Mouse (Mus musculus): ENCODE data around the gene Tchp. TPM values are rescaled to one million over a fixed set of nuclear protein-coding genes. Genes with fewer than 3 reads are reported as not detected.

Tchp gene
- 13.1 and 14.8 TPM in 2 replicates for polyA plus RNA-seq (2014; fragmentation: Nextera tagmentation; extraction: Ambion mirVana)

DNA sequence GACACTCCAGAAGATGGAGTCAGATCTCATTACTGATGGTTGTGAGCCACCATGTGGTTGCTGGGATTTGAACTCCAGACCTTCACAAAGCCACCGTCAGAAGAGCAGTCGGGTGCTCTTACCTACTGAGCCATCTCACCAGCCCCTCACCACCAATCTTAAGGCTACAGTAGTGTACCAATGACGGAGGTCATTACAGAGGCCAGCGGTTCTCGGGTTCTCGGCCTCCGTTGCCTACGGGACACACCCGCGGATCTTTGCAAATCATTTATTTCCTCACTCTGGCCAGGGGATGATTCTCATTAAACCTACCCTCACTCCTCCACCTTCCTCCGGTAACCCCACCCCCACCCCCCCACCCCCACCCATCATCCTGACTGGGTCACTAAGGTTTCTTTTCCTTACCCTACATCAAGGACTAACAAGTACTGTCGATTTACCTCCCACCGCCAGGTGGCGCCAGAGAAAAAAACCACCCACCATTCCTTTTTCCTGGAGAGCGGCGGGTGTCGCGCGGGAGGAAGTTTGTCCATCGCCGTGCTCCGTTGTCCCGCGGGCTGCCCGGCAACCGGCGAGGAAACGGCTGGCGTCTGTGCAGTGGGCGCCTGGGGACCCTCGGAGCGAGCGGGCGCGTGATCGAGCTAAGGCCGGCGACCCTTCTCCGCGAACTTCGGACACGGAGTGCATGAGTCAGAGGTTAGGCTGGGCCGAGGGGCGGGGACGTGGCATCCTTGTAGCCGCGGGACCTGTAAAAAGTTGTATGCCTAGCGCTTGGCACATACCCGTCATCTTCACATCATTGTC, at the start of gene Tchp:
TSS of gene Tchp (plus strand) at position 496 of the 804 bp plus-strand sequence.
- Histone ChIP-seq H3K4me3 (ENCODE audit: low read depth, low read length) (peak within 1 kb of the TSS; percentile 79), H3K36me3 (ENCODE audit: insufficient read depth) (peaks cover 32% of the 10 kb centered on the region), H3K4me2 (peak within 1 kb of the TSS; percentile 89), H3K9me3 (ENCODE audit: low read depth, low read length) (no peaks in the 10 kb centered on the region), H3K27me3 (ENCODE audit: insufficient read depth, low read length) (no peaks in the 10 kb centered on the region), H3K27ac (ENCODE audit: low read depth) (no peak within 1 kb of the TSS), H3K9ac (peak within 1 kb of the TSS; percentile 67), H3K4me1 (ENCODE audit: insufficient read depth) (no peaks in the 10 kb centered on the region)
- TF ChIP-seq CTCF (IDR thresholded peaks at IDR 0.05; ENCODE audit: low read depth) = peak; percentile 86
- ATAC-seq (ENCODE audit: insufficient read depth) (peak; percentile 85), DNase-seq (peak; percentile 98)
- WGBS = 3% methylated on average over 49 of the region's 49 CpGs

DNA sequence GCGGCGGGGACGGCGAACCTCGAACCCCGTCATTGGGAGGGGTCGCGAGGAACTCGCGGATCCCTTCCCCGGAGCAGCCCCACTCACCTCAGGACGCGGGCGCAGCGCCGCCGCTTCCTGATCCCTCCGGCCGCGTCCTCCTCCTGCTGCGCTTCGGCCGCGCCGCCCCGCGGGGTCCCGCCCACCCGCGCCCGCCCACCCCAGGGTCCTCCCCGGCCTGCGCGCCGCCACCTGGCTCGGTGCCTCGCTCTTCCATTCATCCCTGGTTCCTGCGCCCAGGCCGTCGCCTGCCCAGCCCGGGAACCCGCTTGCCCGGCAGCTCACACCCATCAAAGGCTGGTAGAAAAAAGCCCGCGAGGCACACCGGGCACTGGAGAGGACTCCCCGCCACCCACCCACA, 49.3 kb upstream of the Tchp start, which contains the start of gene Trpv4:
TSS of gene Trpv4 (minus strand) at position 167 of the 400 bp plus-strand sequence.
- Histone ChIP-seq H3K36me3 (ENCODE audit: insufficient read depth) (no peaks in the 10 kb centered on the region), H3K9me3 (ENCODE audit: low read depth, low read length) (no peaks in the 10 kb centered on the region), H3K27me3 (ENCODE audit: insufficient read depth, low read length) (peaks cover 40% of the 10 kb centered on the region), H3K4me2 (peak within 1 kb of the TSS; percentile 97), H3K27ac (ENCODE audit: low read depth) (no peak within 1 kb of the TSS), H3K9ac (peak within 1 kb of the TSS; percentile 52; the same call in 1 of the 2 replicates), H3K4me1 (ENCODE audit: insufficient read depth) (no peaks in the 10 kb centered on the region), H3K4me3 (ENCODE audit: low read depth, low read length) (peak within 1 kb of the TSS; percentile 50)
- DNase-seq = peak; percentile 63
- WGBS = under 1% methylated on average over 30 of the region's 47 CpGs
- TF ChIP-seq CTCF (IDR thresholded peaks at IDR 0.05; ENCODE audit: low read depth) = no peak
- peak; percentile 71 for ATAC-seq (ENCODE audit: insufficient read depth)

DNA sequence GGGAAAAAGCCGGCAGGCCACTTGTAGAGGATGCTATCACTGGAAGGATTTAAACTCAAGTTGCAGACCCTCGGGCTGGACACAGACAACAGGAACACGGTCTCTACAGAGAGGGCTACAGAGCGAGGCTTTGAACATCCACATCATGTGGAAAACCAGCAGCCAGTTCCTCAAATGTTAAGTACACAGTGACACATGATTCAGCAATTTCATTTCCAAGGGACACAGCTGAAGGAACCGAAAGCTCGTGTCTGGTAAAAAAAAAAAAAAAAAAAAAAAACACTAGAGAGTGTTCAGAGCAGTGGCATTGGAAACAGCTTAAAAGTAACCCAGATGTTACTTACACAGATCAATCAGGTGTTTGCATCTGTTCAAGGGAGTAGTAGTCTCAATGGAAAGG, 46.5 kb upstream of the Tchp start:
- H3K9me3 ChIP-seq (ENCODE audit: low read depth, low read length) = no peaks in the 10 kb centered on the region
- DNase-seq (no peak), ATAC-seq (ENCODE audit: insufficient read depth) (no peak)
- no peak overlapping the region for H3K4me2 ChIP-seq
- H3K27ac ChIP-seq (ENCODE audit: low read depth) = no peak overlapping the region
- peaks cover 36% of the 10 kb centered on the region for H3K27me3 ChIP-seq (ENCODE audit: insufficient read depth, low read length)
- no peaks in the 10 kb centered on the region for H3K4me1 ChIP-seq (ENCODE audit: insufficient read depth)
- H3K4me3 ChIP-seq (ENCODE audit: low read depth, low read length) = no peak overlapping the region
- WGBS = 58% methylated on average over 6 of the region's 6 CpGs
- no peaks in the 10 kb centered on the region for H3K36me3 ChIP-seq (ENCODE audit: insufficient read depth)
- H3K9ac ChIP-seq = no peak overlapping the region
- TF ChIP-seq CTCF (IDR thresholded peaks at IDR 0.05; ENCODE audit: low read depth) = no peak

DNA sequence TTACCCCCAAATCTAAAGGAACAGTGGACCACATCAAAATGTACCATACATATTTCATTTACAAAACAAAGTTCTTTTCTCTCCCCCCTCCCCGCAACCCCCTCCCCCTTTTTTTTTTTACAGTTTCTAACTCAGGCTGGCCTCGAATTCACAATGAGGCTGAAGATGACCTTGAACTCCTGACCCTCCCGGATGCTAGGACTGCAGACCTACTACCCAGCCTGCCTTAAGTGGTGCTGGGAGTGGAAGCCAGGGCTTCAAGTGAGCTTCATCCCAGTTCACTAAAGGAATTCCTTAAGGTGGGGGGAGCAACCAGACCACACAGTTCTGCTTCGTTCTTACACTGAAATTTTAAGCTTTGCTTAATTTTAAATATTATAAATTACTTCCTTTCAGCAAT, 43.4 kb upstream of the Tchp start:
- H3K36me3 ChIP-seq (ENCODE audit: insufficient read depth) = no peaks in the 10 kb centered on the region
- H3K4me2 ChIP-seq = no peak overlapping the region
- no peak overlapping the region for H3K27ac ChIP-seq (ENCODE audit: low read depth)
- DNase-seq (no peak), ATAC-seq (ENCODE audit: insufficient read depth) (no peak)
- H3K9me3 ChIP-seq (ENCODE audit: low read depth, low read length) = no peaks in the 10 kb centered on the region
- H3K9ac ChIP-seq = no peak overlapping the region
- H3K4me3 ChIP-seq (ENCODE audit: low read depth, low read length) = no peak overlapping the region
- WGBS = 61% methylated on average over 4 of the region's 4 CpGs
- peaks cover 8% of the 10 kb centered on the region; the same call in 1 of the 2 replicates for H3K27me3 ChIP-seq (ENCODE audit: insufficient read depth, low read length)
- TF ChIP-seq CTCF (IDR thresholded peaks at IDR 0.05; ENCODE audit: low read depth) = no peak
- no peaks in the 10 kb centered on the region for H3K4me1 ChIP-seq (ENCODE audit: insufficient read depth)

DNA sequence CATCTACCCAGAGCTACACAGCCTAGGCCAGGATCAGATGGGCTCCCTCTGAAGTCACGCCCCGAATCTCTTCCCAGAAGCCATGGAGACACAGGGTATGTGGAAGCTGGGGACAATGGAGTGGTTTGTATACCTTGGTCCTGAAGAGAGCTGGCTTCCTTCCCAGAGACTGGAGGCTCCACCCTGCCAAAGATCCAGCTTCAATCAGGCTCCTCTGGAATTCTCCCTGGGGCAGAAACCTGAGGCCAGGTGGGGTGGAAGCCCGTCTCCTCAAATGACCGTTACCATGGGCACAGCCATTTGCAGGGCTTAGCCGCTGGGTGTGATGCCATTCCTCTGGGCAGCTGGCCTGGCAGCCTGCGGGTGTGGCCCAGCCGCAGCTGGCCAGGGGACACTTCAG, 42.8 kb upstream of the Tchp start:
- H3K4me2 ChIP-seq = no peak overlapping the region
- no peak overlapping the region for H3K4me3 ChIP-seq (ENCODE audit: low read depth, low read length)
- H3K36me3 ChIP-seq (ENCODE audit: insufficient read depth) = no peaks in the 10 kb centered on the region
- H3K9ac ChIP-seq = no peak overlapping the region
- no peaks in the 10 kb centered on the region for H3K9me3 ChIP-seq (ENCODE audit: low read depth, low read length)
- TF ChIP-seq CTCF (IDR thresholded peaks at IDR 0.05; ENCODE audit: low read depth) = no peak
- no peaks in the 10 kb centered on the region for H3K4me1 ChIP-seq (ENCODE audit: insufficient read depth)
- DNase-seq = peak; percentile 68
- ATAC-seq (ENCODE audit: insufficient read depth) = peak; percentile 66; the same call in 1 of the 2 replicates
- WGBS = 60% methylated on average over 7 of the region's 7 CpGs
- H3K27me3 ChIP-seq (ENCODE audit: insufficient read depth, low read length) = 0 out of 2 replicates have a peak, but pooled peaks cover 3% of the 10 kb centered on the region
- no peak overlapping the region for H3K27ac ChIP-seq (ENCODE audit: low read depth)

DNA sequence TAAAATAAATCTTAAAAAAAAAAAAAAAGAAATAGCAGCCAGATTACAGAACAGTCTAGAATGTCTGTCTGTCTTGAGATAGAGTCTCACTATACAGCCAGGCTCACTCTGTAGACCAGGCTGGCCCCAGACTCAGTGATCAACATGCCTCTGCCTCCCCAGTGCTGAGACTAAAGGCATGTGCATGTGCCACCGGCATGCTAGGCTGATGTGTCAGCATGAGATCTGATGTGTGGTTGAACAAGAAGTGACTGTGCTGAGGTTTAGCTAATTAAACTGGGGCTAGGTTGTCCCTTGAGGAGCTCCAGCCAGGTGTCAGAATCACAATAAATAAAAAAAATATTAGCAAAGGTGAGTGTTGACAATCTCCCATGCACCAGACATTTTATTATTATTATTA, 40.9 kb upstream of the Tchp start:
- Histone ChIP-seq H3K27me3 (ENCODE audit: insufficient read depth, low read length) (no peaks in the 10 kb centered on the region), H3K4me3 (ENCODE audit: low read depth, low read length) (no peak overlapping the region), H3K4me2 (no peak overlapping the region), H3K4me1 (ENCODE audit: insufficient read depth) (no peaks in the 10 kb centered on the region), H3K36me3 (ENCODE audit: insufficient read depth) (peaks cover 5% of the 10 kb centered on the region; the same call in 1 of the 2 replicates), H3K9me3 (ENCODE audit: low read depth, low read length) (no peaks in the 10 kb centered on the region), H3K9ac (no peak overlapping the region), H3K27ac (ENCODE audit: low read depth) (no peak overlapping the region)
- WGBS = 85% methylated on average over 1 of the region's 1 CpGs
- no peak for TF ChIP-seq CTCF (IDR thresholded peaks at IDR 0.05; ENCODE audit: low read depth)
- ATAC-seq (ENCODE audit: insufficient read depth) = no peak
- no peak for DNase-seq

DNA sequence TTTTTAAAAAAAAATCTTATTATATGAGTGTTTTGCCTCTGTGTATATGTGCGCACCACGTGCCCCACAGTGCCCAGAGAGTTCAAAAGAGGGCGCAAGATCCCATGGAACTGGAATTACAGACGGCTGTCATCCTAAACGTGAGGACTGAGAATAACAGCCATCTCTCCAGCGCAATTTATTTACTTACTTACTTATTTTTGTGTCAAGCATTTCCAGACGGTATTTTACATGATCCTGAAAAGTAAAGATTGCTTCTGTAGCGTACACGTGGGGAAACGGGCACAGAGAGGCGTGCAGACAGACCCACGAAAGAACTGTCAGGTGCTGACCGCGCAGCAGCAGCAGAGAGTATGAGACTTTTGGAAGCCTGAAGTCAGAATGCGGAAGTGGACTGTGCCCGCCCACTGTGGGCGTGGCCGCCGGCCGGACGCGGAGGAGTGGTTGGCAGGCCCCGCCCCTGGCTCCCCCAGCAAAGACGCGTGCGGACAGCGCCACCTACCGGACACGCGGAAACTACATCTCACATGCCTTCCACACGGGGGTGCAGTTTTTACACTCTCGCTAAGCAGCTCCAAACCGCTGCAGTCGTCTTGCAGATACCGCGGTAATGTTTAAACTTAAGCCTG, 40.2 kb upstream of the Tchp start:
- Histone ChIP-seq H3K4me2 (peak overlapping the region; percentile 61), H3K4me3 (ENCODE audit: low read depth, low read length) (peak overlapping the region; percentile 29), H3K9ac (no peak overlapping the region), H3K27me3 (ENCODE audit: insufficient read depth, low read length) (no peaks in the 10 kb centered on the region), H3K36me3 (ENCODE audit: insufficient read depth) (peaks cover 5% of the 10 kb centered on the region; the same call in 1 of the 2 replicates), H3K9me3 (ENCODE audit: low read depth, low read length) (no peaks in the 10 kb centered on the region), H3K4me1 (ENCODE audit: insufficient read depth) (no peaks in the 10 kb centered on the region), H3K27ac (ENCODE audit: low read depth) (peak overlapping the region; percentile 58; the same call in 1 of the 2 replicates)
- ATAC-seq (ENCODE audit: insufficient read depth) = peak; percentile 89
- DNase-seq = peak; percentile 100
- 3% methylated on average over 36 of the region's 36 CpGs for WGBS
- TF ChIP-seq CTCF (IDR thresholded peaks at IDR 0.05; ENCODE audit: low read depth) = peak; percentile 100

Measured in lung, embryonic 14.5 days (tissue).